Mouse (Mus musculus): Measurements from ENCODE around the gene Eral1. TPM values are rescaled to one million over a fixed set of nuclear protein-coding genes. Genes with fewer than 3 reads are reported as not detected.

Gene Eral1
- total RNA-seq, 2 experiments from 2014 or later, result 32.1 to 32.9 TPM

DNA sequence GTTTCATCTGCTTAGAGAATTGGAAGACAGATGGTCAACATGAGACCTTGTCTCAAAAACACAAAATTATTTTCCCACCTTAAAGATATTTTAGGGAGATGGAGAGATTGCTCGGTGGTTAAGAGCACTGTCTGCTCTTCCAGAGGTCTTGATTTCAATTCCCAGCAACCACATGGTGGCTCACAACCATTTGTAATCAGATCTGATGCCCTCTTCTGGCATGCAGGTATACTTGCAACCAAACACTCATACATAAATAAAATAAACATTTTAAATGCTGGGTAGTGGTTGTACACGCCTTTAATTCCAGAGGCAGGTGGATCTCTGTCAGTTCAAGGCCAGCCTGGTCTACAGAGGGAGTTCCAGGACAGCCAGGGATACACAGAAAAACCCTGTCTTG, 39.3 kb downstream of the Eral1 start:
- DNase-seq (ENCODE audit: low spot score in 2 of 2), result no peak

DNA sequence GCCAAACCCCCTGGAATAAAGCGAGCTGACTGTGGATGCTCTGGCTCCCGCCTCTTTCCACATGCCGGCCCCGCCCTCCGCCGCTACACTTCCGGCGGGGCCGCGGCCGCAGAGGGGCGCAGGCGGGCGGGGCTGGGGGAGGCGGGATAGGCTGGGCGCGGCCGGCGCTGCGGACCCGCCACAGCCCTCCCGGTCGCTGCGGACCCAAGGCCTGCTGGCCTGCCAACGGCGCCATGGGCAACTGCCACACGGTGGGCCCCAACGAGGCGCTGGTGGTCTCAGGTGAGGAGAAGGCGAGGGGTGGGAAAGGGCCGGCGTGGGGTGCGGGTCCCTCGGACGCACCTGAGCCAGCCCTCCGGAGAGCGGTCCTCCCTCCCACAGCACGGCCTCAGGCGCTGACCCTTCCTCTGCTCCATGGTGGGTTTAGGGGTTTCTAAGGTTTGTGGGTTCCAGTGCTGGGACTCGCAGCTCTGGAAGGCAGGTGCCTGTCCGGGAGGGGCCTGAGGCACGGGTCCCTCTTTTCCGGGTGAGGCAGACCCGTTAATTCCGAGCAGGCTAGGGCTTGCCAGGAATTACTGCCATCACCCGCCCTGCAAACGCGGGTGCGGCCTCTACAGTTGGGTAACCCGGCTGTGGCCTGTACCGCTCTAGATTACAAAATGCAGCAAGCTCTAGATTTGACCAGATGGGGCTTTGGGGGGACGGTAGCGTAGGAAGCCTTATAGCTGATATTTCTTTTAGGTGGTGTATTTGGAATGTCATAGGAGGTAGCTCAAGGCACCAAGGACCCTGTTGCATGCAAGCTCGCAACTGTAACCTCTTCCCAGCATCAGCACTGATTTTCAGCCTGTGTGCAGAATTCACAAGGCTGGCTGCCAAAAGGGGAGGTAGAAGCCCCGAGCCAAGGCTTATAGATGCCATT, 42.1 kb downstream of the Eral1 start, which contains the start of gene Flot2:
Flot2 (plus strand) TSS at position 101 of the 922 bp plus-strand sequence.
- peak; percentile 30 to 48 for DNase-seq (ENCODE audit: low spot score in 2 of 2)

DNA sequence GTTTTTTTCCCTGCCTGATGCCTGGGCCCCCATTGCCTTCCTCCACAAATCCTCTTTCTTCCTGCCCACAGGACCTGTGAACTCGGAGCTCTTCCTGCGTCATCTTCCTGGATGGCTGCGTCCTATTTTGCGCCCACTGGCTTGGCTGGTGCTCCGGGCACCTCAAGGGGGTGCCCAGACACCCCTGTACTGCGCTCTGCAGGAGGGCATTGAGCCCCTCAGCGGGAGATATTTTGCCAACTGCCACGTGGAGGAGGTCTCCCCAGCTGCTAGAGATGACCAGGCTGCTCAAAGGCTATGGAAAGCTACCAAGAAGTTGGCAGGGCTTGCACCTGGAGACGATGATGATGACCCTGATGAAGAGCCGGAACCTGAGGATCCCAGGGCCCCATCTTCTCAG, 43.4 kb downstream of the Eral1 start:
- no peak for DNase-seq (ENCODE audit: low spot score in 2 of 2)

DNA sequence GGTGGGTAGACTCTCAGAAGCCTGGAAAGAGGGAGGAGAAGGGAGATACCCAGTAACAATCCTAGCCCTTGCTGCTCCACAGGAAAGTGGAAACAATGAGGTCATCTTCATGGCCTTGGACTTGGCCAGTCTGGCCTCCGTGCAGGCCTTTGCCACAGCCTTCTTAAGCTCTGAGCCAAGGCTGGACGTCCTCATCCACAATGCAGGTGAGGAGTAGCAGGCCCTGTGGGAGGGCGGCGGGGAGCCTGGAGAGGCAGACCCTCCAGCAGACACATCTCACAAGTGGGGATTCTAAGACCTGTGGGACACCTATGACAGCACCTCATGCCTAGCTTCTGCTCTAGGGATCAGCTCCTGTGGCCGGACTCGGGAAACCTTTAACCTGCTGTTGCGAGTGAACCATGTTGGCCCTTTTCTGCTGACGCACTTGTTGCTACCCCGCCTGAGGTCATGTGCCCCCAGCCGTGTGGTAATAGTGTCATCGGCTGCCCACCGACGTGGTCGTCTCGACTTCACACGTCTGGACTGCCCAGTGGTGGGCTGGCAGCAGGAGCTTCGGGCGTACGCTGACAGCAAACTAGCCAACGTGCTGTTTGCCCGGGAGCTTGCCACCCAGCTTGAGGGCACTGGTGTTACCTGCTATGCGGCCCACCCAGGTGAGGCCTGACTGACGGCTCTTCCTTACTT, 46.1 kb downstream of the Eral1 start:
- no peak for DNase-seq (ENCODE audit: low spot score in 2 of 2)

DNA sequence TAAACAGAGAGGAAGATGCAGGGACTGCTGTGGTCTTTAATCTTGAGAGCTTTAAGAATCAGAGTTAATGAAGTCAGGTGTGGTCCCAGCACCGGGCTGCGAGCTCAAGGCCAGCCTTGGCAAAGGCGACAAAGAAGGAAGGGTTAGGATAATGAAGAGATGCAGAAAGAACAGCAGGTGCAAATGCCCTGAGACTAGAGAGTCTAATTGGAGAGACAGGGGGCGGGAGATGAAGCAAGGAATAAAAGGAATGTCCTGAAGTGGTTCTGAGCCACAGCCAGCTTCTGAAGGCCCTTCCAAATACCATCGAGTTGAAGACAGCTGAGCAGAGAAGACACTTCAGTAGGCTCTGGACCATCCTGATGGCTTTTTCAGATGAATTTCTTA, 47.4 kb downstream of the Eral1 start:
- DNase-seq (ENCODE audit: low spot score in 2 of 2), result no peak

DNA sequence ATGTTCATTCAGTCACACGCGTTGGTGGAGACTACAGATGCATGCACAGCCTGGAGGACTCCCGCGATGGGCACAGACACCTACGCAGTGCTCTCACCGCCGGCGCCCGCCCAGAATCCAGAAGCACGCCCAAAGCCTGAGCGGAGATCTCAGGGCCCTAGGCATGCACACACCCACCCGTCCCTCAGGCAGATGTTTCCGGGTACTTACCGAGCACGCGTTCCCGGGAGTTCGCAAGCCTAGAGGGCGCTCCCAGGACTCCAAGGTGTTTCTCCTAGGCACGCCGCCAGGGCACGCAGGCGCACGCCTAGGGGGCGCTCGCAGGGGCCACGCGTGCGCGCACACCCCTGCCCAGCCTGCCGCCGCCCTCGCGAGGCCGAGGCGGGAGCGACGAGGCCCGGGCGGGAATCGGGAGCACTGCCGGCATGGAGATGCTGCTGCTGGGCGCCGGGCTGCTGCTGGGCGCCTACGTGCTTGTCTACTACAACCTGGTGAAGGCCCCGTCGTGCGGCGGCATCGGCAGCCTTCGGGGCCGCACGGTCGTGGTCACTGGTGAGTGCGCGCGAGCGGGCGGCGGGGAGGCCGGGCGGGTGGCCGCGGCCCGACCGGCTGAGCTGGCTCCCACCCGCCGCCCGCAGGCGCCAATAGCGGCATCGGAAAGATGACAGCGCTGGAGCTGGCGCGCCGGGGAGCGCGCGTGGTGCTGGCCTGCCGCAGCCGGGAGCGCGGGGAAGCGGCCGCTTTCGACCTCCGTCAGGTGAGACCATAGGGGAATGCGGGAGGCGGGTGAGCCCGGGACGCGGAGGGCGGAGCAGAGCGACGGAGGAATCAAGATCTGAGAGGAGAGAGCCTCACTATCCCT, 48.0 kb downstream of the Eral1 start, which contains the start of gene Dhrs13:
Dhrs13 (plus strand) TSS at position 334 of the 862 bp plus-strand sequence.
- DNase-seq (ENCODE audit: low spot score in 2 of 2), result peak; percentile 82 to 88

DNA sequence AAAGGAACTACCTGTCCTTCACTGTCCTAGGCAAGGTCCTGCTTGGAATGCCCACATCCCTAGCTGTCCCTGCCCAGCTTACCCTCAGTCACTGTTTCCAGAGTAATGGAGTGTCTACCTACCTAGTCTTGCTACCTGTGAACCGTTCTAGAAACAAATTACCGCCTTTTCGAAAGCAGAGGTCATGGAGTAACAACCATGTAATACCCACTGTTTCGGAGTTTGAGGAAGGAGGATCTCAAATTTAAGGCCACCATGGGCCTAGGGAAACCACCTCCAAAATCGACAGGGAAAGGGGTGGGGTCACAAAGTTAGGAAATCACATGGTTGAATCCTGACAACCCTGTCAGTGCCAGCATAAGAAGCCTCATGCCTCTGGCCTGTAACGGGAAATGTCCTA, 48.8 kb downstream of the Eral1 start:
- DNase-seq (ENCODE audit: low spot score in 2 of 2), result no peak

DNA sequence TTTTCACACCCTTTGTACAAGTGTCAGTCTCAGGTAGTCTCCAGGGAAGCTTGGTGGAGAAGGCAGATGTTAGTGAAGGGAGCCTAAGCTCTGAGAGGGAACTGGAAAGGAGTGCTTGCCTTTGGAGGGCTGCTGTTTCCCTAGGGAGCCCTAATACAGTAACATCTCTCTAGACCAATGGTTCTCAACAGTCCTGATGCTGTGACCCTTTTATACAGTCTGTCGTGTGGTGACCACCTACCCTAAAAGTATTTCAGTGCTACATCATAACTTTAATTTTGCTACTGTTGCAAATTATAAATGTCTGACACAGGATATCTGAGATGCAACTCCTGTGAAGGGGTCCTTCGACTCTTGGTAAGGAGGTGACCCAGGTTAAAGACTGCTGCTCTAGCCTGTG, 49.6 kb downstream of the Eral1 start:
- DNase-seq (ENCODE audit: low spot score in 2 of 2), result no peak

DNA sequence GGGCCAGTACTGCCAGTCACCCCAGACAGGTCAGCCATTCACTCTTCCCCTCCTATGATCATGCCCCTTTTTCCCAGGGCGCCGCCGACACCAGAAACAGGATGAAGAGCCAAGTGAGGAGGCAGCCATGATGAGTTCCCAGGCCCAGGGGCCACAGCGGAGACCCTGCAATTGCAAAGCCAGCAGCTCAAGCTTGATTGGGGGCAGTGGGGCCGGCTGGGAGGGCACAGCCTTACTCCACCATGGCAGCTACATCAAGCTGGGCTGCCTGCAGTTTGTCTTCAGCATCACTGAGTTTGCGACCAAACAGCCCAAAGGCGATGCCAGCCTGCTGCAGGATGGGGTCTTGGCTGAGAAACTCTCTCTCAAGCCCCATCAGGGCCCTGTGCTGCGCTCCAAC, 50.9 kb downstream of the Eral1 start:
- no peak for DNase-seq (ENCODE audit: low spot score in 2 of 2)

DNA sequence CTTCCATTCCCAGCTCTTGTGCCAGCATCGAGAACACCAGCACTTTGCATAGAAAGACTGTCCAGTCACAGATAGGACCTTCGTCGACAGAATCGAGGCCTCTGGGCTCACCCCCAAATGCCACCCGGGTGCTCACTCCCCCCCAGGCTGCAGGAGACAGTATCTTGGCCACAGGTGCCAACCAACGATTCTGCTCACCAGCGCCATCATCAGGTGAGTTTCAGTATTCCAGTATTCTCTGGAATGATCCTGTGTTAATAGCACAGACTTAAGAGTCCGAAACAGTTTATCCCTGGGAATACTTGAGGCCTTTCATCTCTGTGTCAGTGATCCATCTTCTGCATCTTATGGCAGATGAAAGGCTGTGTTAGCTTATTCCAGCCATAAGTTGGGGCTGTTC, 56.6 kb downstream of the Eral1 start:
- peak in 1 of 2 experiments; percentile 28 for DNase-seq (ENCODE audit: low spot score in 2 of 2)

Small RNAs within 50 kb of the gene (microRNA-seq; reads per million reads assigned to microRNA genes)
- gene Mir144 (392 reads per million, percentile 63 among the genes with 10 or more reads in this experiment), gene Mir451a (not detected), gene Mir451b (not detected)

Other genes with a start within 250 kb of the Eral1 start
- 10 to 100 TPM in 1 of 2 experiments, 1 to 10 TPM in 1; 9.1 to 16.9 TPM for gene Pipox, start 186.3 kb downstream of the Eral1 start, total RNA-seq (2021)
- gene Sez6, start 149.6 kb downstream of the Eral1 start, total RNA-seq (2021), result 1 to 10 TPM; 3.9 to 6.0 TPM
- 10 to 100 TPM; 80.7 to 81.8 TPM for gene Phf12, start 97.6 kb downstream of the Eral1 start, total RNA-seq (2021)
- 10 to 100 TPM; 10.3 to 12.1 TPM for gene Dhrs13, start 48.1 kb downstream of the Eral1 start, total RNA-seq (2021)
- 10 to 100 TPM; 81.8 to 83.8 TPM for gene Flot2, start 42.5 kb downstream of the Eral1 start, total RNA-seq (2021)
- gene Fam222b, start 14.3 kb upstream of the Eral1 start, total RNA-seq (2021), result 10 to 100 TPM; 20.3 to 22.1 TPM
- gene Traf4, start 85.2 kb upstream of the Eral1 start, total RNA-seq (2021), result 10 to 100 TPM; 42.7 to 46.5 TPM
- 10 to 100 TPM; 16.3 to 16.5 TPM for gene Nek8, start 96.3 kb upstream of the Eral1 start, total RNA-seq (2021)
- gene Tlcd1, start 96.3 kb upstream of the Eral1 start, total RNA-seq (2021), result 10 to 100 TPM; 45.2 to 46.9 TPM
- gene Rpl23a, start 103.2 kb upstream of the Eral1 start, total RNA-seq (2021), result 1,000 to 10,000 TPM; 2,039 to 2,132 TPM
- gene Rab34, start 108.0 kb upstream of the Eral1 start, total RNA-seq (2021), result 100 to 1,000 TPM; 120 to 124 TPM
- gene Proca1, start 113.0 kb upstream of the Eral1 start, total RNA-seq (2021), result 1 to 10 TPM; 7.9 to 8.8 TPM
- gene Sdf2, start 165.4 kb upstream of the Eral1 start, total RNA-seq (2021), result 10 to 100 TPM; 79.3 to 87.3 TPM
- gene Supt6, start 165.6 kb upstream of the Eral1 start, total RNA-seq (2021), result 10 to 100 TPM; 63.3 to 69.2 TPM
- gene 2610507B11Rik, start 181.4 kb upstream of the Eral1 start, total RNA-seq (2021), result 100 to 1,000 TPM; 137 to 138 TPM
- gene BC030499, start 210.5 kb upstream of the Eral1 start, total RNA-seq (2021), result 1 to 10 TPM in 1 of 2 experiments, under 1 TPM in 1; 0.73 to 1.5 TPM
- gene Spag5, start 221.1 kb upstream of the Eral1 start, total RNA-seq (2021), result 10 to 100 TPM; 28.8 to 31.5 TPM
- 10 to 100 TPM; 15.3 to 16.2 TPM for gene Aldoc, start 242.6 kb upstream of the Eral1 start, total RNA-seq (2021)
- gene Pigs, start 248.0 kb upstream of the Eral1 start, total RNA-seq (2021), result 10 to 100 TPM; 58.2 to 58.3 TPM